Mouse (Mus musculus) neural tube, postnatal 0 days (tissue): ENCODE results near the gene Hopx. TPM values are rescaled to one million over a fixed set of nuclear protein-coding genes. Genes with fewer than 3 reads are reported as not detected.

Source experiments
- polyA plus RNA-seq: library from polyadenylated mRNA; unstranded; fragments of >200 nt; fragmentation: Nextera tagmentation; extraction: Ambion mirVana; gene quantifications from 2 replicates; pipeline ENCODE4 v1.2.1, GENCODE M21; 2015

Hopx gene
- polyA plus RNA-seq: 24.6 and 28.0 TPM in 2 replicates

DNA sequence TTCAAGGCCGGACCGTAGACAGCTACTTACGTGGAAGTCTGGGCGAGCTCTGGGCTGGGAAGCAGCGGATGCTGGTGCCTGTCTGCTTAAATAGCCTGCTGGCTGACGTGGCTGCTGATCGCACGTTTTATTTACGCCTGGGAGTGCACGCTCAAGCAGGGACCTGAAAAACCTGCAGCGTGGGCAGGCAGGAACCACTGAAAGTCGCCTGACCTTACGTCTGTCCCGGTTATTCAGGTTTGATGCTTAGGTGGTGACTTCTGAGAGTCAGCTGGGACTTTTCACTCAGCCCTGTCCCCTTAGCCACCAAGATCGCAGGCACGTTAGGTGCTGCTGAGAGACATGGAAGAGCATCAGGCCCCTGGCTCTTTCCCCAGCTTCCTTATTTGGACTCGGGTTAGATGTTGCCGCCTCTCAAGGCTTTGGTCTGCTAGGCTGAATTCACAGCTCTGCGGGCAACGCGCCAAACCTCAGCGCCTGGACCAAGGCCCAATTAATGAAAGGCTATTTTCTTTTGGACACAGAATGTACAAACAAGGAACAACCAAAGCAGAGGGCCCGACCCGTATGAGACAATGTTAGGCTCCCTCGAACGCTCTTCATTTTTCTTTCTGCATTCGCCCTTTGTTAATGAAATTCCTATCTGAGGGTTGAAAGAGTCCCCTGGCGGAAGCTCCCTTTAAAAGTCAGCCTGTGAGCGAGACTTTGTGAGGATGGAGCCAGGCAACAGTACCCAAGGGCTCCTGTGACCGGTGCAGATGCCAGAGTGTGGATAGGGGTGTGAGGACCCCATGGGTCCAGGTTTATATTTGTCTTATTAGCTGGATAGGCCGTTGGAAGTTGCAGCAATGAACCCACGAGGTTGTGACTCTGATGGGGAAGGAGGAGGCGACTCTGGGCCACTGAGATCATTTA lies at the start of gene Hopx:
Gene Hopx (minus strand): TSS at position 305 of the 915 bp plus-strand sequence.

Other genes starting within 250 kb of the Hopx start
- gene Aasdh, start 209.6 kb downstream of the Hopx start, polyA plus RNA-seq: 10.3 and 11.4 TPM in 2 replicates
- gene Paics, start 163.8 kb downstream of the Hopx start, polyA plus RNA-seq: 152 and 153 TPM in 2 replicates
- gene Ppat, start 163.5 kb downstream of the Hopx start, polyA plus RNA-seq: 11.3 and 11.9 TPM in 2 replicates
- gene Srp72, start 140.4 kb downstream of the Hopx start, polyA plus RNA-seq: 71.3 and 74.2 TPM in 2 replicates
- not detected in 2 replicates for gene Arl9, start 111.1 kb downstream of the Hopx start, polyA plus RNA-seq
- 0.59 and 0.65 TPM in 2 replicates for gene Thegl, start 99.1 kb downstream of the Hopx start, polyA plus RNA-seq
- gene Spink2, start 96.3 kb upstream of the Hopx start, polyA plus RNA-seq: 1.7 and 2.1 TPM in 2 replicates
- gene Rest, start 150.4 kb upstream of the Hopx start, polyA plus RNA-seq: 5.0 and 5.6 TPM in 2 replicates
- 32.1 and 34.0 TPM in 2 replicates for gene Noa1, start 195.0 kb upstream of the Hopx start, polyA plus RNA-seq
- 38.9 and 41.6 TPM in 2 replicates for gene Polr2b, start 195.0 kb upstream of the Hopx start, polyA plus RNA-seq